Mouse (Mus musculus) heart, postnatal 0 days (tissue): Measurements from ENCODE around the gene Allc. TPM values are rescaled to one million over a fixed set of nuclear protein-coding genes. Genes with fewer than 3 reads are reported as not detected.

Experiments used
- ATAC-seq: fragments of 200-750 bp; cut with Nextera tagmentation; 2 replicates; pipeline ENCODE4 v1.8.0; 2017; ENCODE audit warnings: low read depth, moderate number of reproducible peaks, moderate library complexity; ENCODE audit not compliant: insufficient read depth
- DNase-seq: peaks from one replicate; pipeline ENCODE4 v3.0.0-alpha.2; 2016; ENCODE audit warnings: low spot score
- H3K27ac ChIP-seq: fragments of 300-500 bp; sonication (generic); 2 replicates; pipeline ENCODE4 v1.5.1; 2014; ENCODE audit warnings: low read depth, mild to moderate bottlenecking
- H3K27me3 ChIP-seq: fragments of 300-500 bp; sonication (generic); 2 replicates; pipeline ENCODE4 v1.6.1; 2014; ENCODE audit warnings: low read length, mixed read lengths; ENCODE audit not compliant: control insufficient read depth, insufficient read depth
- H3K36me3 ChIP-seq: fragments of 300-500 bp; sonication (generic); replicated peaks from 2 replicates; pipeline ENCODE4 v1.6.1; 2014; ENCODE audit warnings: low read length, mixed read lengths; ENCODE audit not compliant: control insufficient read depth, insufficient read depth
- H3K4me1 ChIP-seq: fragments of 300-500 bp; sonication (generic); 2 replicates; pipeline ENCODE4 v1.6.1; 2014; ENCODE audit warnings: antibody characterized with exemption; ENCODE audit not compliant: control insufficient read depth, insufficient read depth
- H3K4me2 ChIP-seq: fragments of 300-500 bp; sonication (generic); 2 replicates; pipeline ENCODE4 v1.6.1; 2014; ENCODE audit warnings: low read depth, mild to moderate bottlenecking, low read length, moderate library complexity
- H3K4me3 ChIP-seq: fragments of 300-500 bp; sonication (generic); 2 replicates; pipeline ENCODE4 v1.5.1; 2014; ENCODE audit warnings: low read depth, low read length
- H3K9ac ChIP-seq: fragments of 300-500 bp; sonication (generic); replicated peaks from 2 replicates; pipeline ENCODE4 v1.6.1; 2014; ENCODE audit warnings: low read depth, low read length, mixed read lengths
- H3K9me3 ChIP-seq: fragments of 300-500 bp; sonication (generic); replicated peaks from 2 replicates; pipeline ENCODE4 v1.6.1; 2016; ENCODE audit warnings: low read length; ENCODE audit not compliant: control insufficient read depth
- CTCF ChIP-seq: IDR thresholded peaks from 2 replicates; pipeline ENCODE4 v1.5.1; 2016; ENCODE audit warnings: antibody characterized with exemption, control low read depth, low read depth
- EP300 ChIP-seq: IDR thresholded peaks from 2 replicates; pipeline ENCODE4 v1.6.1; 2016; ENCODE audit warnings: antibody characterized with exemption, low read depth
- WGBS: fragments of 180-500 bp; shearing (Covaris S2); extraction: QIAGEN DNeasy Blood & Tissue Kit; methylation state at CpG from one replicate; pipeline ENCODE4 v1.1.7; 2014; 5-methylcytosine and 5-hydroxymethylcytosine counted together
- polyA plus RNA-seq: library from polyadenylated mRNA; unstranded; fragments of >200 nt; fragmentation: Nextera tagmentation; extraction: Ambion mirVana; gene quantifications from 2 replicates; pipeline ENCODE4 v1.2.1, GENCODE M21; 2015
- total RNA-seq: library from RNA; depleted of rRNA; stranded (reverse); fragments of >200 nt; gene quantifications from 2 replicates; pipeline ENCODE4 v1.2.3, GENCODE M21; 2014; ENCODE audit warnings: low replicate concordance; rRNA removed

Allc gene
- total RNA-seq (not detected in 2 replicates), polyA plus RNA-seq (not detected in 2 replicates)

- TF ChIP-seq EP300: no peak
- no peak for TF ChIP-seq CTCF
- no peak within 1 kb of the TSS for H3K4me2 ChIP-seq
Observed at GRCm38 (mm10) chr12:28582423-28582822, at the start of gene Allc. Allc (minus strand) TSS chr12:28582523.

GRCm38 (mm10) chr12:28628436-28628835 is 46.1 kb upstream of the Allc start:
- H3K4me2 ChIP-seq: no peak overlapping the region
- no peak overlapping the region for H3K4me3 ChIP-seq
- ATAC-seq: no peak
- no peak overlapping the region for H3K27ac ChIP-seq
- H3K9me3 ChIP-seq: no peaks in the 10 kb centered on the region
- no peak overlapping the region for H3K9ac ChIP-seq
- no peak for DNase-seq
- TF ChIP-seq CTCF: no peak
- no peak for TF ChIP-seq EP300
- H3K27me3 ChIP-seq: no peaks in the 10 kb centered on the region
- 90% methylated on average over 2 of the region's 2 CpGs for WGBS
- H3K36me3 ChIP-seq: peaks cover 54% of the 10 kb centered on the region
- H3K4me1 ChIP-seq: no peaks in the 10 kb centered on the region

More at GRCm38 (mm10) chr12:28582423-28582822, at the start of gene Allc:
- Histone ChIP-seq H3K36me3 (no peaks in the 10 kb centered on the region), H3K4me1 (no peaks in the 10 kb centered on the region), H3K9me3 (no peaks in the 10 kb centered on the region), H3K9ac (no peak within 1 kb of the TSS), H3K27me3 (no peaks in the 10 kb centered on the region), H3K27ac (no peak within 1 kb of the TSS), H3K4me3 (no peak within 1 kb of the TSS)
- ATAC-seq: no peak
- WGBS: 78% methylated on average over 8 of the region's 8 CpGs
- no peak for DNase-seq

GRCm38 (mm10) chr12:28627092-28627491 is 44.8 kb upstream of the Allc start:
- no peaks in the 10 kb centered on the region for H3K9me3 ChIP-seq
- H3K27ac ChIP-seq: no peak overlapping the region
- H3K4me2 ChIP-seq: no peak overlapping the region
- DNase-seq (no peak), ATAC-seq (no peak)
- peaks cover 5% of the 10 kb centered on the region; the same call in 1 of the 2 replicates for H3K4me1 ChIP-seq
- H3K9ac ChIP-seq: no peak overlapping the region
- TF ChIP-seq EP300: no peak
- TF ChIP-seq CTCF: no peak
- H3K27me3 ChIP-seq: no peaks in the 10 kb centered on the region
- peaks cover 41% of the 10 kb centered on the region for H3K36me3 ChIP-seq
- H3K4me3 ChIP-seq: no peak overlapping the region
- WGBS: 68% methylated on average over 4 of the region's 4 CpGs

- TF ChIP-seq EP300 (no peak), CTCF (no peak)
- no peak overlapping the region for H3K9ac ChIP-seq
- peaks cover 10% of the 10 kb centered on the region for H3K4me1 ChIP-seq
- no peaks in the 10 kb centered on the region for H3K27me3 ChIP-seq
- H3K27ac ChIP-seq: no peak overlapping the region
- H3K9me3 ChIP-seq: no peaks in the 10 kb centered on the region
- H3K4me2 ChIP-seq: no peak overlapping the region
- 51% methylated on average over 7 of the region's 7 CpGs for WGBS
- no peak; the same call in 1 of the 2 replicates for ATAC-seq
- peaks cover 24% of the 10 kb centered on the region for H3K36me3 ChIP-seq
- no peak overlapping the region for H3K4me3 ChIP-seq
- DNase-seq: no peak
Observed at GRCm38 (mm10) chr12:28625407-28625806, 43.1 kb upstream of the Allc start.

GRCm38 (mm10) chr12:28624251-28624650 is 41.9 kb upstream of the Allc start:
- DNase-seq (no peak), ATAC-seq (no peak)
- TF ChIP-seq EP300 (no peak), CTCF (no peak)
- Histone ChIP-seq H3K9me3 (no peaks in the 10 kb centered on the region), H3K4me3 (no peak overlapping the region), H3K27me3 (no peaks in the 10 kb centered on the region), H3K27ac (no peak overlapping the region), H3K36me3 (peaks cover 13% of the 10 kb centered on the region), H3K4me1 (peaks cover 10% of the 10 kb centered on the region), H3K4me2 (no peak overlapping the region), H3K9ac (no peak overlapping the region)
- WGBS: 76% methylated on average over 2 of the region's 2 CpGs

GRCm38 (mm10) chr12:28623195-28623594 is 40.9 kb upstream of the Allc start, which contains the start of gene Colec11:
Colec11 (minus strand) TSS chr12:28623377.
- TF ChIP-seq CTCF: no peak
- TF ChIP-seq EP300: no peak
- 22% methylated on average over 5 of the region's 5 CpGs for WGBS

More at GRCm38 (mm10) chr12:28623195-28623594, 40.9 kb upstream of the Allc start, which contains the start of gene Colec11:
- DNase-seq (no peak), ATAC-seq (peak; percentile 62)
- no peaks in the 10 kb centered on the region for H3K9me3 ChIP-seq
- peak within 1 kb of the TSS; percentile 40 for H3K27ac ChIP-seq
- peak within 1 kb of the TSS; percentile 44 for H3K4me2 ChIP-seq
- peaks cover 2% of the 10 kb centered on the region; the same call in 1 of the 2 replicates for H3K36me3 ChIP-seq
- H3K4me3 ChIP-seq: no peak within 1 kb of the TSS
- peaks cover 10% of the 10 kb centered on the region for H3K4me1 ChIP-seq
- H3K9ac ChIP-seq: no peak within 1 kb of the TSS
- no peaks in the 10 kb centered on the region for H3K27me3 ChIP-seq
